Mouse (Mus musculus): ENCODE data around the gene Washc3. TPM values are rescaled to one million over a fixed set of nuclear protein-coding genes. Genes with fewer than 3 reads are reported as not detected.

The Washc3 gene
- total RNA-seq (2014; fragmentation: Nextera tagmentation) = 35.0 and 69.9 TPM in 2 replicates
- total RNA-seq (2017) = 21.4 and 33.3 TPM in 2 replicates

GRCm38 (mm10) chr10:88200951-88201638 is at the start of gene Washc3:
Gene Washc3 (plus strand): TSS chr10:88201093.
- ATAC-seq (replicated peaks; ENCODE audit: low FRiP score, low TSS enrichment, poor library complexity, severe bottlenecking) = peak; percentile 98

GRCm38 (mm10) chr10:88151658-88152057 is 49.2 kb upstream of the Washc3 start:
- no peak for ATAC-seq (replicated peaks; ENCODE audit: low FRiP score, low TSS enrichment, poor library complexity, severe bottlenecking)

- no peak for ATAC-seq (replicated peaks; ENCODE audit: low FRiP score, low TSS enrichment, poor library complexity, severe bottlenecking)
Observed at GRCm38 (mm10) chr10:88162096-88162495, 38.8 kb upstream of the Washc3 start.

- no peak for ATAC-seq (replicated peaks; ENCODE audit: low FRiP score, low TSS enrichment, poor library complexity, severe bottlenecking)
Observed at GRCm38 (mm10) chr10:88162676-88163075, 38.2 kb upstream of the Washc3 start.

GRCm38 (mm10) chr10:88166158-88166557 is 34.7 kb upstream of the Washc3 start:
- ATAC-seq (replicated peaks; ENCODE audit: low FRiP score, low TSS enrichment, poor library complexity, severe bottlenecking) = no peak

GRCm38 (mm10) chr10:88167438-88168077 is 33.3 kb upstream of the Washc3 start:
- no peak for ATAC-seq (replicated peaks; ENCODE audit: low FRiP score, low TSS enrichment, poor library complexity, severe bottlenecking)

- no peak for ATAC-seq (replicated peaks; ENCODE audit: low FRiP score, low TSS enrichment, poor library complexity, severe bottlenecking)
Observed at GRCm38 (mm10) chr10:88200541-88200940, 352 bp upstream of the Washc3 start.

- no peak for ATAC-seq (replicated peaks; ENCODE audit: low FRiP score, low TSS enrichment, poor library complexity, severe bottlenecking)
Observed at GRCm38 (mm10) chr10:88201650-88202049, 757 bp downstream of the Washc3 start.

- no peak; the same call in 1 of the 2 replicates for ATAC-seq (replicated peaks; ENCODE audit: low FRiP score, low TSS enrichment, poor library complexity, severe bottlenecking)
Observed at GRCm38 (mm10) chr10:88202581-88202980, 1.7 kb downstream of the Washc3 start.

GRCm38 (mm10) chr10:88203236-88203635 is 2.3 kb downstream of the Washc3 start:
- ATAC-seq (replicated peaks; ENCODE audit: low FRiP score, low TSS enrichment, poor library complexity, severe bottlenecking) = no peak

GRCm38 (mm10) chr10:88212644-88213043 is 11.8 kb downstream of the Washc3 start:
- ATAC-seq (replicated peaks; ENCODE audit: low FRiP score, low TSS enrichment, poor library complexity, severe bottlenecking) = peak; percentile 78

- ATAC-seq (replicated peaks; ENCODE audit: low FRiP score, low TSS enrichment, poor library complexity, severe bottlenecking) = no peak
Observed at GRCm38 (mm10) chr10:88214800-88215514, 14.1 kb downstream of the Washc3 start.

GRCm38 (mm10) chr10:88218161-88218560 is 17.3 kb downstream of the Washc3 start:
- ATAC-seq (replicated peaks; ENCODE audit: low FRiP score, low TSS enrichment, poor library complexity, severe bottlenecking) = no peak

- ATAC-seq (replicated peaks; ENCODE audit: low FRiP score, low TSS enrichment, poor library complexity, severe bottlenecking) = no peak
Observed at GRCm38 (mm10) chr10:88221718-88222117, 20.8 kb downstream of the Washc3 start.

- ATAC-seq (replicated peaks; ENCODE audit: low FRiP score, low TSS enrichment, poor library complexity, severe bottlenecking) = no peak
Observed at GRCm38 (mm10) chr10:88225421-88225820, 24.5 kb downstream of the Washc3 start.

GRCm38 (mm10) chr10:88227962-88228361 is 27.1 kb downstream of the Washc3 start:
- no peak for ATAC-seq (replicated peaks; ENCODE audit: low FRiP score, low TSS enrichment, poor library complexity, severe bottlenecking)

GRCm38 (mm10) chr10:88228521-88229017 is 27.7 kb downstream of the Washc3 start:
- ATAC-seq (replicated peaks; ENCODE audit: low FRiP score, low TSS enrichment, poor library complexity, severe bottlenecking) = peak; percentile 59

GRCm38 (mm10) chr10:88231671-88232070 is 30.8 kb downstream of the Washc3 start:
- ATAC-seq (replicated peaks; ENCODE audit: low FRiP score, low TSS enrichment, poor library complexity, severe bottlenecking) = no peak

- ATAC-seq (replicated peaks; ENCODE audit: low FRiP score, low TSS enrichment, poor library complexity, severe bottlenecking) = no peak
Observed at GRCm38 (mm10) chr10:88232765-88233164, 31.9 kb downstream of the Washc3 start.

GRCm38 (mm10) chr10:88244681-88245080 is 43.8 kb downstream of the Washc3 start:
- no peak for ATAC-seq (replicated peaks; ENCODE audit: low FRiP score, low TSS enrichment, poor library complexity, severe bottlenecking)

Measured in megakaryocyte-erythroid progenitor cell, adult 5-6 weeks (primary cell).